Mouse (Mus musculus): ENCODE measurements around the gene Sgce.

Gene Sgce

GRCm38 (mm10) chr6:4723998-4724757 is 22.8 kb downstream of the Sgce start:
- DNase-seq (ENCODE audit: low spot score in 2 of 2): no peak

DNA sequence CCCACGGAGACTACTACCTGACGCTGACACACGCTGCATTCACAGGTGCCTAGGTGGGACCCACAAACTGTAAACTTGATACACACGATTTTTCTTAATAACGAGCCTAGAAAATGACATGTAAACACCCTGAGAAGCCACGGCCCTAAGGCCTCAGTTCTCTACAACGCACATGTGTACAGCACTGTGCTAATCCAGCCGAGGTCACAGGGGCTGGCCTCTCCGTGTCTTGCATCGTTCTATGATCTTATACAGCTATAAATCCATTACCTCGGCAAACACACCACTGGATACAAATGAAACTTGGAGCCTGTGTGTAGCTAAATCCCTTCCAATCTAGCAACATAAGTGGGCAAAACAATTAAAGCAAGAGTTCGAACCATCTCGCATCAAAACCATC is 24.3 kb downstream of the Sgce start:
- peak in 1 of 2 experiments; percentile 17 for DNase-seq (ENCODE audit: low spot score in 2 of 2)

DNA sequence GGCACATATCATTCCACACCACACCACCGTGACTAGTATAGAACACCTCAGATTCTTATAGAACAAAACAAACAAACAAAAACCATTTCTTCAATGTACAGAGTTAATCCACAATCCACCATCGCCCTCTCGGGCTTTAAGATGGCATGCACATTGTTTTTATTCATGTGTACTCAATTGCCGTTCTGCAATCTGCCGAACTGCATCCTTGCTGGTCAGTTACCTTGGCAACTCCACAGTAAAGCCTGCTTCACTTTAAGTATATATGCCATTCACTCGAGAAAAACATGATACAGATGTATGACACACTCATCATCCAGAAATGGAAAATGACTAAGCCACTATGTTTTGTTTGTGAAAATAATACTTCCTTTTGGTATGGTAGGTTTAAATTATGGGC is 24.9 kb downstream of the Sgce start:
- DNase-seq (ENCODE audit: low spot score in 2 of 2): peak in 1 of 2 experiments; percentile 38

DNA sequence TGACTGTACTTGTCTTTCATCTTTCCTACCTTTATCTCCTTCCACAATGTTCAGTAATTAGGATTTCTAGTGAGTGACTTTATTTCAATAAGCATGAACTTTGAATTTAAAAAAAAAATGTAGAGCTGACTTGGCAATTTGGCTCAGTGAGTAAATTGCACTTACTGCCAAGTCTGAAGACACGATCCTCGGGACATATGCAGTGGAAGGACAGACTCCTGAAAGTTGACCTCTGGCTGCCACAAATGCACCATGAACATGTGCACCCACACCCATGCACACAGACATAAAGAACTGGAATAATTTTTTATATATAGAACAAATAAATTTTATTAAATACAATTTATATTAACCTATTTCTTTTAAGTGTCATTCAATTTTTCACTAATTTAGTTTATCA is 29.7 kb downstream of the Sgce start:
- peak in 1 of 2 experiments; percentile 14 for DNase-seq (ENCODE audit: low spot score in 2 of 2)

- DNase-seq (ENCODE audit: low spot score in 2 of 2): no peak
These were observed 30.8 kb downstream of the Sgce start for GRCm38 (mm10) chr6:4716171-4716570.

DNA sequence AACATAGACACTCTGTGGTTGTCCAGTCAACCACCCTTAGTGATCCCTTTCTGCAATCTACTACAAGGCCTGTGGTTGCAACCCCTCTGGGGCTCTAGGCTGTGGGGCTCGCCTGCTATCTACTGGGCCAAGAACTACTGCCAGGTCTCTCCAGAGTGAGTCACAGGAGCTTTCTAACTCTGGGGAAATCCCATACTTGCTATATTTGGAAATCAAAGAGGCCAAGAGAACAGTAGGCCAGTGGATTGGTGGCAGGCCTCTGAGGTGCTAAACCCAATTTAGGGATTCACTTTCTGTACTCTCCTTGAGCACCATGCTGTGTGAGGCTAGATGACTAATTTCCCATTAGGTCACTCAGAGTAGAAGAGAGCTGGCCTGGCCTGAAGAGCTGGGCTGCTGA is 38.0 kb downstream of the Sgce start:
- no peak for DNase-seq (ENCODE audit: low spot score in 2 of 2)

DNA sequence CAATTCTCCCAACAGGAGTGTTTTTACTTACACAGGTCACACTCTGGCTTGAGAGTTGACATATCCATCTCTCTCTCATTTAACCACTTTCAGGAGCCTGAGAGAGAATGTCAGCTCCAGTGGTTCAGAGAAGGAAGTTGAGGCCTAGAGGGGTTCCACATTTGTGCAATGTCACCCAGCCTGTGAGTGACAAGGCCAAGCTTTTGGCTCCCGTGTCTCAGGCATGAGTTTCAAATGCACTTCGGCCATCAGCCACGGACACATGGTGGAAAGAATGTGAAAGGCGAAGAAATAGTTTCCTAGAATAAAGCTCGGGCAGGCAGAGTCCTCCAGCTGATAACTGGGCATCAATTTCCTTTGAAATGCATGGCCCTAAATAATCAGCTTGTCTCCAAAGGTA is 40.6 kb downstream of the Sgce start:
- DNase-seq (ENCODE audit: low spot score in 2 of 2): no peak

GRCm38 (mm10) chr6:4703908-4704307 is 43.1 kb downstream of the Sgce start:
- DNase-seq (ENCODE audit: low spot score in 2 of 2): no peak

GRCm38 (mm10) chr6:4701641-4702040 is 45.4 kb downstream of the Sgce start:
- DNase-seq (ENCODE audit: low spot score in 2 of 2): no peak

- DNase-seq (ENCODE audit: low spot score in 2 of 2): no peak
These were observed 51.2 kb downstream of the Sgce start for GRCm38 (mm10) chr6:4695778-4696177.

- DNase-seq (ENCODE audit: low spot score in 2 of 2): no peak
These were observed 52.3 kb downstream of the Sgce start for GRCm38 (mm10) chr6:4694672-4695231.

DNA sequence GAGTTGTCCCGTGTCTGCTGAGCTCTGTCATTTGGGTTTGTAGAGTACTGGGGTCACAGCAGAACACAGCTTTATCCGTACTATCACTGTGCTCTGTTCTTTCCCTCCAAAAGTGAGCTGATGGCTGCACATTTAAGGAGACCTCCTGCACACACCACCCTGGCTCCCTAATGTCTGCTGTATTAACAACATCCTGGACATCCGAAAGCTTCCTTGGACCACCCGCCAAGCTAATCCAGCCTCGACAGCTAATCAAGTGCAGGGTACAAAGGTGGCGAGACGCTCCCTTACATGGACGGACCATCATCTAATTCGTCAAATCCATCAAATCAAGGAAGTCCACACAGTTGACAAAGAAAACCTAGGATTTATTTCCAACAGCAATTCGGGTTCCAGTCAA is 53.5 kb downstream of the Sgce start:
- DNase-seq (ENCODE audit: low spot score in 2 of 2): no peak

- DNase-seq (ENCODE audit: low spot score in 2 of 2): no peak
These were observed 56.6 kb downstream of the Sgce start for GRCm38 (mm10) chr6:4690438-4690837.

DNA sequence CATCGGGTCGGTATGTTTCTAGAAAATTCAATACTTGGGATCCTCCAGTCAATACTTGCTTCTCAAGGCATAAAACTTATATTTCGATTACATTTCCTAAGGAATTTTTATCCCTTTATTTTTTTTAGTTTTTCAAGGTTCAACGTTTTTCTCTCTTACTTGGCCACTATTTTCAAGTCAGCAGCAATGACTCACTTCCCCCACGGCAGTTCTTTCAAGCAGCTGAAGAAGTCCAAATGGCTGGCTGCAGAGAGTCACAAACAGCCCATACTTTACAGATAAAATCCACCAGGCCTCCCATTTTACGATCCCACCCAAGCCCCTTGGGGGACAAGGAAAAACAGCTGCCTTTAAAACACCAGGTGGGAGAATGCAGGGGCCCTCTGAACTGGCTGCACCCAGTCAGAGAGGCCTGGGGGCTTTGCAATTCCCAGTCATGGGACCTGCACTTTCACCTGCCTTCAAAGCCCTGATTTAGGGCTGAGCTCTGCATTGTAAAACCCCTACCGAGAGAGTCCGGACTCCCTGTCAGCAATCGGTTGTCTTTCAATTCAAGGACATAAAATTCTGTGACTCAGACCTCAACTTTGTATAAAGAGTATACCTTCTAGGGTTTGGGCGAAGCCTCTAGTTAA is 62.2 kb downstream of the Sgce start:
- no peak for DNase-seq (ENCODE audit: low spot score in 2 of 2)

DNA sequence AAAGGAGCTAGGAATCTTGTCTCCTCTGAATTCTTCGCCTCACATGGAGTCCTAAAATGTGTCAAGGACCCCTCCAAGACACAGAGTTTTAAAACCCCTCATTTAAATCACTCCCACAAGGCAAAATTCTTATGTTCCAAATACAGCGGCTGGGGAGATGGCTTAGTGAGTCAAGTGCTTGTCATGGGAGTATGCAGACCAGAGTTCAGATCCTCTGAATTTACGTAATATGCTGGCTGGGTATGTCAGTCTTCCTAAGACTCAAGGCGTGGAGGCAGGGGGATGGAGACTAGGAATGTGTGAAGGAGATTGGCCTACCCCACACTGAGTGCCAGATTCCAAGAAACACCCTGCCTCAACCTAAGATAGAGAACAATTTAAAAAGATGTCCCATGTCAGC is 66.4 kb downstream of the Sgce start:
- DNase-seq (ENCODE audit: low spot score in 2 of 2): no peak

DNA sequence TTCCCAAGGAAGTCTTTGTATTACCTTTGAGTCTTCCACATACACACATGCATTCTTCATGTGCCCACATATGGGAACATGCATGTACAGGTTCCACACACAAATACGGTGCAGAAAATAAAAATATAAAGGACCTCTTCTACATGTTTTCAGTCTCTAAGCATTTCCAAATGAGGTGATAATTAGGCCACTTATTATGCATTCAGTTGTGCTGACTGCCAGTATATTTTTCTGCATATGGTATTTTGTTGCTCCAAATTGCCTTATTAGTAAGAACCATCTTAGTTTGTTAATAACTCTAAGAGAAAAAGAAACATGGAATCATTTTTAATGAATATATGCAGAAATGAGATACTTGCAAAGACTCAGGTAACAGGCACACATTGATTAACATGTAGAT is 67.0 kb downstream of the Sgce start:
- DNase-seq (ENCODE audit: low spot score in 2 of 2): no peak

GRCm38 (mm10) chr6:4677356-4677761 is 69.6 kb downstream of the Sgce start:
- no peak for DNase-seq (ENCODE audit: low spot score in 2 of 2)

- DNase-seq (ENCODE audit: low spot score in 2 of 2): no peak
These were observed 81.9 kb downstream of the Sgce start for GRCm38 (mm10) chr6:4665154-4665553.

- no peak for DNase-seq (ENCODE audit: low spot score in 2 of 2)
These were observed 82.7 kb downstream of the Sgce start for GRCm38 (mm10) chr6:4664313-4664712.

GRCm38 (mm10) chr6:4663516-4663915 is 83.5 kb downstream of the Sgce start:
- DNase-seq (ENCODE audit: low spot score in 2 of 2): no peak

- no peak for DNase-seq (ENCODE audit: low spot score in 2 of 2)
These were observed 88.1 kb downstream of the Sgce start for GRCm38 (mm10) chr6:4658861-4659260.

DNA sequence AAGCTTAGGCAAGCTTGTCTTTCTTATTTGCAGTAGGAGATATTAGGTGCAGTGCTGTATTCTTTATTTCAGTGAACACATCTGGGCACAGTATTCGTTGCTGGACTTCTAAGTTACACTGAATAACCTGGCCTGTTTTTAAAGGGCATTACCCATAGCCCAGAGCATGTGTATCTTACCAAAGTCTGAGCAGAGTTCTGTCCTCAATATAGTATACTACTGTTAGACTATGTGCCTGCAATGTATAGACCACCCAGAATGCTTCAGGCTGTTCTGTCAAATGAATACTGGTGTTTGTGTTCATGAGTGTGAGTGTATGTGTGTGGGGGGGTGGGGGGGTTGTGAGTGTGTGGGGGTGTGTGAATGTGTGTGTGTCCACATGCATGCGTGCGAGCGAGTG is 91.1 kb downstream of the Sgce start:
- DNase-seq (ENCODE audit: low spot score in 2 of 2): no peak

GRCm38 (mm10) chr6:4655466-4655865 is 91.5 kb downstream of the Sgce start:
- no peak for DNase-seq (ENCODE audit: low spot score in 2 of 2)
